Mouse (Mus musculus): ENCODE results near the gene Pip4k2c. TPM values are rescaled to one million over a fixed set of nuclear protein-coding genes. Genes with fewer than 3 reads are reported as not detected.

Pip4k2c gene
- polyA plus RNA-seq, 1 experiment from 2014 or later, result 31.0 TPM

DNA sequence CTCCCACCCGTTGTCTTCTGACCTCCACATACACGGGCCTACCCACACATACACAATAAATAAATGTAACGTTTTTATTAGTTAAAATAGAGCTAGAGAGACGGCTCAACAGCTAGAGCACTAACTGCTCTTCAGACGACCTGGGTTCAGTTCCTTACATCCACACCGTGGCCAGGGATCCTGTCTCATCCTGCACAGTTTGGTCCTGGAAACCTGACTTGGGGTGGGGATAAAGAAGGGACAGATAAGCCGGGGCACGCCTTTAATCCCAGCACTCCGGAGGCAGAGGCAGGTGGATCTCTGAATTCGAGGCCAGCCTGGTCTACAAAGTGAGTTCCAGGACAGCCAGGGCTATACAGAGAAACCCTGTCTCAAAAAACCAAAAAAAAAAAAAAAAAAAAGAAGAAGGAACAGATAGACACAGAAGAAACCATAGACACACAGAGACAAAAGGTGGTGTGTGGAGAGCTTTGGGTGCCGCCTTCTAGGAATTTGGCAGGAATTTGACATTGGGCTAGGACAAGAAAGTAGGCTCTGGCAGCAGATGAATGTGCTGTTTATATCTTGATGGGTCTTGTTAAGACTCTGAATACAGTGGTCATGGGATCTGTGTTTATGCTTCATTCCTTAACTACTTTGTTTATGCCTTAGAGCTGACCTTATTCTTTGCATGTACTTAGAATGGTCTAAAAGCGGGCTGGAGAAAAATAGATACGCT lies 2.5 kb upstream of the Pip4k2c start:
- Histone ChIP-seq H3K4me2 (replicated peaks; ENCODE audit: low read depth, low read length) (no peak overlapping the region), H3K9ac (replicated peaks; ENCODE audit: low read depth) (no peak overlapping the region), H3K36me3 (ENCODE audit: insufficient read depth, low read length) (no peaks in the 10 kb centered on the region), H3K27ac (ENCODE audit: low read length) (no peak overlapping the region), H3K4me1 (ENCODE audit: insufficient read depth, low read depth, low read length) (peaks cover 6% of the 10 kb centered on the region; the same call in 1 of the 2 replicates), H3K9me3 (ENCODE audit: low read length) (no peaks in the 10 kb centered on the region), H3K4me3 (ENCODE audit: low read depth, low read length) (no peak overlapping the region), H3K27me3 (replicated peaks; ENCODE audit: insufficient read depth, low read length) (no peaks in the 10 kb centered on the region)
- no peak for DNase-seq (ENCODE audit: low spot score)
- no peak for ATAC-seq
- 73% methylated on average over 12 of the region's 13 CpGs for WGBS
- TF ChIP-seq CTCF (IDR thresholded peaks at IDR 0.05) (no peak), EP300 (IDR thresholded peaks at IDR 0.05) (no peak)

DNA sequence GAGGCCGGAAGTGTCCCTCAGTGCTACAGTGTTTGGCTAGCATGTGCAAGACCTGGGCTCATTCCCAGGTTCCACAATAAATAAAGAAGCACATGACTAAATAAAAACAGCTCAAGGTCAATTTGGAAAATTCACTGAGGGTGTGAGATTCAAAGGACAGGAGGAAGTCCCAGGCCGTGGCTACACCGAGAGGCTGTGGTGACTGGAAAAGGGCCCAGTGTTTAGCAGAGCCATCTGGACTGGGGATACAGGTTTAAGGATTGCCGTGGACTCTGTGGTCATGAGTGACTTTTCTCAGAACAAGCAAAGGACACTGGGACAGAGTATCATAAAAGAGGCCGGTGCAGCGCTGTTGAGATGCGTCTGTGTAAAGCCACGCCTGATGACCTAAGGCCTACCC lies 1.9 kb upstream of the Pip4k2c start:
- Histone ChIP-seq H3K4me2 (replicated peaks; ENCODE audit: low read depth, low read length) (no peak overlapping the region), H3K9ac (replicated peaks; ENCODE audit: low read depth) (no peak overlapping the region), H3K4me1 (ENCODE audit: insufficient read depth, low read depth, low read length) (peaks cover 6% of the 10 kb centered on the region; the same call in 1 of the 2 replicates), H3K4me3 (ENCODE audit: low read depth, low read length) (no peak overlapping the region), H3K27ac (ENCODE audit: low read length) (no peak overlapping the region), H3K36me3 (ENCODE audit: insufficient read depth, low read length) (0 out of 2 replicates have a peak, but pooled peaks cover 4% of the 10 kb centered on the region), H3K9me3 (ENCODE audit: low read length) (no peaks in the 10 kb centered on the region), H3K27me3 (replicated peaks; ENCODE audit: insufficient read depth, low read length) (no peaks in the 10 kb centered on the region)
- DNase-seq (ENCODE audit: low spot score) (no peak), ATAC-seq (no peak)
- 87% methylated on average over 8 of the region's 8 CpGs for WGBS
- TF ChIP-seq EP300 (IDR thresholded peaks at IDR 0.05), result no peak
- no peak for TF ChIP-seq CTCF (IDR thresholded peaks at IDR 0.05)

DNA sequence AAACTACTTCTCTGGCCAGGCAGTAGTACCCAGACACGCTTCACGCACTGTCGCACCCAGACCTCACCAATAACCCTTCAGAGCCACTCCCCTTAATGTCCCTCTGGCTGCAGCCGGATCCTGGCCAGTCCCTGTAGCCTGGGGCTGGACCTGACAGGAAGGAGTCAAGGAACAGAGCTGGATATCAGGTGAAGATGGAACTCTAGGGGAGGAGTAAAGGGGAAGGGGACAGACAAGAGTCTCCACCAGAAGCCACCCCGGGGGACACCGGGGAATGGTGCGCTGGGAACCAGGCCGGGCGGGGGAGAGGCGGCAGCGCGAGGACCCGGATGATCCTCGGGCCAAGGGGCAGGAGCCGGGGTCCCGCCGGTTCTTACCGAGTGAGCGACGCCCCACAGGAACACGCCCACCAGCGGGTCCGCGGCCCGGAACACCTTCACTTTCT lies 402 bp downstream of the Pip4k2c start:
- peak; percentile 62 for DNase-seq (ENCODE audit: low spot score)
- peak overlapping the region; percentile 78 for H3K27ac ChIP-seq (ENCODE audit: low read length)
- TF ChIP-seq CTCF (IDR thresholded peaks at IDR 0.05) (no peak), EP300 (IDR thresholded peaks at IDR 0.05) (no peak)
- H3K9ac ChIP-seq (replicated peaks; ENCODE audit: low read depth), result peak overlapping the region; percentile 63
- H3K27me3 ChIP-seq (replicated peaks; ENCODE audit: insufficient read depth, low read length), result no peaks in the 10 kb centered on the region
- ATAC-seq, result peak; percentile 70
- peak overlapping the region; percentile 81 for H3K4me3 ChIP-seq (ENCODE audit: low read depth, low read length)
- peak overlapping the region; percentile 94 for H3K4me2 ChIP-seq (replicated peaks; ENCODE audit: low read depth, low read length)
- WGBS, result 2% methylated on average over 25 of the region's 25 CpGs
- no peaks in the 10 kb centered on the region for H3K9me3 ChIP-seq (ENCODE audit: low read length)
- H3K36me3 ChIP-seq (ENCODE audit: insufficient read depth, low read length), result peaks cover 7% of the 10 kb centered on the region; the same call in 1 of the 2 replicates
- peaks cover 6% of the 10 kb centered on the region; the same call in 1 of the 2 replicates for H3K4me1 ChIP-seq (ENCODE audit: insufficient read depth, low read depth, low read length)

DNA sequence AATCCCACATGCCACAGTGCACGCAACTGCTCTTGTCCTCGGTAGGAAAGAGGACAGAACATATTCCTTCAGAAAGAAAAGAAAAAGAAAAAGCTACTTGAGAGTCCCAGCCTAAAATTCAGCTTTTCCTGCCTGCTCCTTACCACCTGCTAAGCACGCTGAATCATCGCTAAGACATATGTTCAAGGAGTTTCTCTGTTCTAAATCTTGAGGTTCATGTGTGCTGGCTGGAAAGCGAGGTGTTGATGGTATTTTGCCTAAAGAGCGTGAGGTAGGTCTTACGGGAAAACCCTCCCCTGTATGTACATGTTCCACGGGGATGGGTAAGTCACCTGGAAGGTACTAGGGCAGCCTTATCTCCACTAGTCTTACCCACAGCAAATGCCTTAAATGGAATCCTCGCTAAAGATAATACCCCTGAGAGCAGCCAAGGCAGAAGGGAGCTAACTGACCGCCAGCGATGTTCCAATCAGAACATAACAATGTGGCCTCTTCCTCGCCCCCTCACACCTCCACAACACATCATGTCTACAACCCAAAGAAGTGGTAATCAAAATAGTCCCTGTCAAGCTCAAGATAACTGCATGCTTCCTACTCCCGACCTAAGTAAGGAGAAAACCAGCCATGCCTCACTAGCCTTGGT lies 1.3 kb downstream of the Pip4k2c start:
- WGBS, result 78% methylated on average over 13 of the region's 13 CpGs
- ATAC-seq (no peak), DNase-seq (ENCODE audit: low spot score) (no peak)
- Histone ChIP-seq H3K9ac (replicated peaks; ENCODE audit: low read depth) (no peak overlapping the region), H3K4me1 (ENCODE audit: insufficient read depth, low read depth, low read length) (peaks cover 6% of the 10 kb centered on the region; the same call in 1 of the 2 replicates), H3K27me3 (replicated peaks; ENCODE audit: insufficient read depth, low read length) (no peaks in the 10 kb centered on the region), H3K9me3 (ENCODE audit: low read length) (no peaks in the 10 kb centered on the region), H3K27ac (ENCODE audit: low read length) (no peak overlapping the region), H3K4me3 (ENCODE audit: low read depth, low read length) (peak overlapping the region; percentile 81; the same call in 1 of the 2 replicates), H3K36me3 (ENCODE audit: insufficient read depth, low read length) (peaks cover 7% of the 10 kb centered on the region; the same call in 1 of the 2 replicates), H3K4me2 (replicated peaks; ENCODE audit: low read depth, low read length) (peak overlapping the region; percentile 94)
- TF ChIP-seq CTCF (IDR thresholded peaks at IDR 0.05) (no peak), EP300 (IDR thresholded peaks at IDR 0.05) (no peak)

DNA sequence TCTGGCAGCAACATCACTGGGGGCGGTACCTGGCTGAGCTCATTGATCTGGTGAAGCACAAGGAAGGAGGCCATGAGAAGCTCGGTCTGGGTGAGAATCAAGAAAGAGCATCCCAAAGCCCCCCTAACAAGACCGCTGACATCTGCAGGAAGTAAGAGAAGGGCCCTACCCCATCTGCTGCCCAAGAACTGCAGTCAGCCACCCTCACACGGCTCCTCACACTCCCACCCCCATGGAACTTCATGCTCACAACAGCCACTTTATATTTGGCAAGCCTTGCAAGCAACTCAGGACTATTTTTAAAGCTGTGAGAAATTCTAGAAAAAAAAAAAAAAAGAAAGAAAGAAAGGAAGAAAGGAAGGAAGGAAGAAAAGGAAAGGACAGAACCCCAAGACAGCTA lies 2.5 kb downstream of the Pip4k2c start:
- Histone ChIP-seq H3K4me1 (ENCODE audit: insufficient read depth, low read depth, low read length) (peaks cover 6% of the 10 kb centered on the region; the same call in 1 of the 2 replicates), H3K9ac (replicated peaks; ENCODE audit: low read depth) (no peak overlapping the region), H3K27ac (ENCODE audit: low read length) (no peak overlapping the region), H3K9me3 (ENCODE audit: low read length) (no peaks in the 10 kb centered on the region), H3K36me3 (ENCODE audit: insufficient read depth, low read length) (peaks cover 7% of the 10 kb centered on the region; the same call in 1 of the 2 replicates), H3K4me3 (ENCODE audit: low read depth, low read length) (no peak overlapping the region), H3K27me3 (replicated peaks; ENCODE audit: insufficient read depth, low read length) (no peaks in the 10 kb centered on the region), H3K4me2 (replicated peaks; ENCODE audit: low read depth, low read length) (no peak overlapping the region)
- ATAC-seq (no peak), DNase-seq (ENCODE audit: low spot score) (no peak)
- 59% methylated on average over 4 of the region's 4 CpGs for WGBS
- TF ChIP-seq CTCF (IDR thresholded peaks at IDR 0.05) (no peak), EP300 (IDR thresholded peaks at IDR 0.05) (no peak)

DNA sequence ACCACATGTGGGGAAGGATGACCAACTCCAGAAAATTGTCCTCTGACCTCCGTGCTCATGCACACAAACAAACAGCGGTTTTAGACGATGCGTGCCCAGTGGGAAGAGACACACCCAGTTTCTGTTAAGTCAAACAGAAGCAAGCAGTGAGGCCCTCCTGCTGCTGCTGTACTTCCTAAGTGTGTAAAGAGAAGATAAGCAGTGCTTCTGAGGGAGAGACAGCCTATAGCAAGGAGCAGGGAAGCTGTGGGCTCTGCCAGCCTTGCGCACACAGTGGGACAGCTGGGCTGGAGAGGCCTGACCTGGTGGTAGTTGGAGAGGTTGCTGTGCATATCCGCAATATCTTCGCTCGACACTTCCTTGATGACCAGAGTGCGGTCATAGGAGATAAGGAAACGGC lies 6.0 kb downstream of the Pip4k2c start:
- H3K4me1 ChIP-seq (ENCODE audit: insufficient read depth, low read depth, low read length), result no peaks in the 10 kb centered on the region; the same call in 1 of the 2 replicates
- TF ChIP-seq EP300 (IDR thresholded peaks at IDR 0.05) (no peak), CTCF (IDR thresholded peaks at IDR 0.05) (no peak)
- no peak overlapping the region for H3K4me2 ChIP-seq (replicated peaks; ENCODE audit: low read depth, low read length)
- no peak overlapping the region for H3K9ac ChIP-seq (replicated peaks; ENCODE audit: low read depth)
- no peak overlapping the region for H3K27ac ChIP-seq (ENCODE audit: low read length)
- ATAC-seq (peak; percentile 51), DNase-seq (ENCODE audit: low spot score) (no peak)
- H3K9me3 ChIP-seq (ENCODE audit: low read length), result no peaks in the 10 kb centered on the region
- H3K27me3 ChIP-seq (replicated peaks; ENCODE audit: insufficient read depth, low read length), result no peaks in the 10 kb centered on the region
- 60% methylated on average over 10 of the region's 10 CpGs for WGBS
- no peak overlapping the region for H3K4me3 ChIP-seq (ENCODE audit: low read depth, low read length)
- H3K36me3 ChIP-seq (ENCODE audit: insufficient read depth, low read length), result peaks cover 19% of the 10 kb centered on the region
